Mouse (Mus musculus): ENCODE measurements around the gene Eif3k. TPM values are rescaled to one million over a fixed set of nuclear protein-coding genes. Genes with fewer than 3 reads are reported as not detected.

Eif3k gene
- total RNA-seq, 2 experiments from 2014 or later, result 198 to 202 TPM

DNA sequence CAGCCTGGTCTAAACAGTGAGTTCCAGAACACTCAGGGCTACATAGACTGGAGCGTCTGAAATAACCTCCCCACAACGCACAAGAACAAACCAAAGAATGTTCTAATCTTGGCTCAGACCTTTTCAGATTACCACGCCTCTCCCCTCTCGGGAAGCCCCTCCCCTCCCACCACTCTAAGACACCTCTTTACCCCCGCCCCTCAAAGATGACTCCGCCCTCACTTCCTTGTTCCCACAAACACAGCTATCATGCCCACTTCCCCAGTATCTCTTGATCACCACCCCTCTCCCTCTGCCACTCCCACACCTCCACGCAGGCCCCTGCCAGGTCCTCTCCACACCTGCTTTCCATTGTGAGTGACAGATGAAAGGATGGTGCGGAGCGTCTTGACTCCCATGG is 27.1 kb upstream of the Eif3k start:
- no peak for DNase-seq (ENCODE audit: low spot score in 2 of 2)
- TF ChIP-seq CTCF (conservative IDR thresholded peaks at IDR 0.05), result no peak
- no peak overlapping the region for H3K27ac ChIP-seq
- no peak overlapping the region for H3K4me3 ChIP-seq

DNA sequence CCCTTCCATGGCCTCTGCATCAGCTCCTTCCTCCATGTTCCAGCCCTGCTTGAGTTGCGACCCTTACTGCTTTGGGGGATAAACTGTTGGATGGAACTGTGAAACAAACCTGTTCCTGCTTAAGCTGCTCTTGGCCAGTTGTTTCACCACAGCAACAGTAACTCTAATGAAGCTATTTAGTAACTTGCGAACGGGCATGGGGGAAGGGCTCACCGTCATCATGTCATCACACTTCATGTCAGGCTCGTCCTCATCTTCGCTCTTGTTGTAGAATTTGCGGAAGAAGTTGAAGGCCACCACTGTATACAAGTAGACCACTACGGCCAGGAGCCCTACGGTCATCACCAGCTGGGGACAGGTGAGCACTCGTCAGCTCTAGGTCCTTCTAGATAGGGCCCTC is 26.5 kb upstream of the Eif3k start:
- no peak for TF ChIP-seq CTCF (conservative IDR thresholded peaks at IDR 0.05)
- H3K4me3 ChIP-seq, result no peak overlapping the region
- H3K27ac ChIP-seq, result no peak overlapping the region
- no peak for DNase-seq (ENCODE audit: low spot score in 2 of 2)

DNA sequence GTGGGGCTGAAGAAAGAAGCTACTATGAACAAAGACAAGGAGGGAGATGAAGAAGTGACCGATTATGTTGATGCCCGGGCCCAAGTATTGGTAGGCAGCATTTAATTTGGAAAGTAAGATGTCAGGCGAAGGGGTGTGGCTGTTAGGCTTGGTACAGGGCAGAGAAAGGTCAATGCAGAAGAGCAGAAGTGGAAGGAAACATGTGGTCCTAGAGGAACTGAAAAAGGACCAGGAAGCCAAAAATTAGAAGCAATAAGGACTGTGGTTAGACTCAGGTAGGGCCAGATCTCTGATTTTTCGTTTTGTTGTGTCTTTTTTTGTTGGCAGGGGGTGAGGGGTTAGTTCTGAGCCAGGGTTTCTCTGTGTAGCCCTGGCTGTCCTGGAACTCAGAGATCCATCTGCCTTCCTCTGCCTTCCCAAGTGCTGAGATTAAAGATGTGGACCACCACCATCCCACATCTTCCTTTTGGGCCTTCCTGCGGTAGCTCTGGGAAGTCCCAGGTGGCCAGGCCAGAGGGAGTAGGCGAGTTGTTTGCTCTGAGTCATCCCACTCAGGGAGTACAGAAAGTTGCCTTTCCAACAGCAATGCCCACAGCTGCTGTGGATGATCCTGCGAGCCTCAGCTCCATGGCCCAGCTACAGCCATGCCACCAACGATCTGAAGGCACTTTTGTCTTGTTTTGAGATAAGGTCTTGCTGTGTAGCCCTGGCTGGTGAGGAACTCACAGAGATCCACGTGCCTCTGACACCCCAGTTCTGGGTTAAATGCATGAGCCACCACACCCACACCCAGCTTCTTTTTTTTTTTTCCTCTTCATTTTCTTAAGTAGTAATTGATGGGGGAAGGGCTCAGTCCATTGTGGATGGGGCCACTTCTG is 25.8 kb upstream of the Eif3k start:
- no peak for TF ChIP-seq CTCF (conservative IDR thresholded peaks at IDR 0.05)
- no peak for DNase-seq (ENCODE audit: low spot score in 2 of 2)
- no peak overlapping the region for H3K4me3 ChIP-seq
- no peak overlapping the region for H3K27ac ChIP-seq

DNA sequence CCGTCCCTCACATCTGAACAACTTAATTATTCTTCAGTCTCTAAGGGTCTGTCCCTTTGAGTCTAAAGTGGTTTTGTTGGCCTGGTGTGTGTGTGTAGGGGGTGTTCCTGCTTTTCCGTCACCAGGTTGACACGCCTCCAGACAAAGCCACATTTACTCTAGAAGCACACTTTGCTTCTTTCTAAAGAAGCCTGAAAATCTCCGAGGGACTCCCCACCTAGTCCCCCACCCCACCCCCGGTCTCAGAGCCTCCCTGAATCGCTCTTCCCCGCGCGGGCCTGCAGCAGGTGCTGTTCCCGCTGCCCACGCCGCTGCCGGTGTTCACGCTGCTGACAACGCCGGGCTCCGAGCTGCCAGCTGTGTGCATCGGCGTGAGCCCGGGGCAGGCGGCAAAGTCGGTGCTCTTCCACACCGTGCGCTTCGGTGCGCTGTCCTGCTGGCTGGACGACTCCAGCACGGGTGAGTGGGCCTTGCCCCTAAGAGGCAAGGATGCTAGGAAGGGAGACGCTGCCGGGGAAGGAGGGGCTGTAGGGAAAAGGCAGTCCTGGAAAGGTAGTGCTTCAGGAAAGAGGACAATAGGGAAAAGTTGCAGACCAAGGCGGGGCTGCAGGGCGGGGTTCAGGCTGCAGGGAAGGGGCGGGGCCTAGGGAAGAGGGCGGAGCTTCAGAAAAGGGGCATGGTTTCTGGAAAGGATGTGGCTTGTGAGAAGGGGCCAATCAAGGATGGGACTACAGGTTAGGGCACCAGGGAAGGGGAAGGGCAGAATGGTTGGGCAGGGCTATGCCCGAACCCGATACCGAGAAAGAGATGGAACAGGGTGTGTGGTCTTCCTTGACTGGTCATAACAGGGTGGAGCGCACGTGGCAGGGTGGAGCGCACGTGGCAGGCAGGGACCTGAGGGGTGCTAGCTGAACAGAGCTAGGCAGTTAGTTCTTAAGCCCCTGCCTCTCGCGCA is 19.3 kb upstream of the Eif3k start:
- DNase-seq (ENCODE audit: low spot score in 2 of 2), result peak in 1 of 2 experiments; percentile 35
- H3K27ac ChIP-seq, result no peak overlapping the region
- H3K4me3 ChIP-seq, result peak overlapping the region; percentile 47
- TF ChIP-seq CTCF (conservative IDR thresholded peaks at IDR 0.05), result no peak

DNA sequence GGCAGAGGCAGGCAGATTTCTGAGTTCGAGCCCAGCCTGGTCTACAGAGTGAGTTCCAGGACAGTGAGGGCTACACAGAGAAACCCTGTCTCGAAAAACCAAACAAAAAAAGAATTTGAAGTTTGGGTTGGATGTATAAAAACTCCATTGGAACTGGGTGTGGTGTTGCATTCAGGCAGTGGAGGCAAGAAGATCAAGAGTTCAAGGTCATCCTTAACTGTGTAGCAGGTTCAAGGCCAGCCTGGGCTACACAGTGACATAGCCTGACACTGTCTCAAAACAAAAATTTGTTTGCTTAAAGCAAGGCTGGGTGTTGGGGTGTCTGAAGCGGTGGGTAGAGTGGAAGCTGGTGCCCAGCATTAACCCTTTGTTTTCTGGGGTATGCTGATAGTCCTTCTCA is 11.7 kb upstream of the Eif3k start:
- Histone ChIP-seq H3K4me3 (no peak overlapping the region), H3K27ac (no peak overlapping the region)
- no peak for DNase-seq (ENCODE audit: low spot score in 2 of 2)
- TF ChIP-seq CTCF (conservative IDR thresholded peaks at IDR 0.05), result no peak

DNA sequence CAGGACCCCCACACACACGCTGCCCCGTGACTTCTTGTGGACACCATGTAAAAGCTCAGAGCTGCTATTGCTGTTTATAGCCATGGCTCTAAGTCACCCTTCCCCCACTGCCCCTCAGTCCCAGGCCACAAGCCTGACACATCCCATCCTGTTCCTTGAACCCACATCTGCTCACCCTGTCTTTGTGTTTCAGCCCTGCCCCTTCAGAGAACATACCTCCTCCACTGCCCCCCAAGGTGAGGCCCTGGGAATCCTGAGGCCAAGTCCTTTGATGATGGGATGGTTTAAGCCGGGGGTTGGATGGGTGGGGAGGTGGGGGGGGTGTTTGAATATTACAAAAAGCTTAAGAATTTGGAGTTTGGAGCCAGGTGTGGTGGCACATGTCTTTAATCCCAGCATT is 11.3 kb upstream of the Eif3k start:
- Histone ChIP-seq H3K27ac (no peak overlapping the region), H3K4me3 (no peak overlapping the region)
- DNase-seq (ENCODE audit: low spot score in 2 of 2), result no peak
- TF ChIP-seq CTCF (conservative IDR thresholded peaks at IDR 0.05), result no peak

DNA sequence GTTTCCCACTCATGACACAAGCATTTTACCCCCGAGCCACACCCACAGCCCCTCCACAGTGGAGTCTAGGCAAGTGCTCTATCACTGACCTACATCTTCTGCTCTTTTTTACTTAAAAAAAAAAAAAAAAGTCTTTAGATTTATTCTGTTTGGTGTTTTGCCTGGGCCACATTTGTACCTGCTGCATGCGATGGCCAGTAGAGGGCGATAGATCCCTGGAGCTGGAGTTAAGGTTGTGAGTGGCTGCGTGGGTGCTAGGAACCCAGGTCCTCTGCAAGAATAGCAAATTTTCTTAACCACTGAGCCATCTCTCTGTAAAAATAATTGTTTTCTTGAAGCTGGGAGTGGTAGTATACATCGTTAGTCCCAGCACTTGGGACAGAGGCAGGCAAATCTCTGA is 10.0 kb upstream of the Eif3k start:
- no peak overlapping the region for H3K27ac ChIP-seq
- TF ChIP-seq CTCF (conservative IDR thresholded peaks at IDR 0.05), result peak; percentile 61
- no peak overlapping the region for H3K4me3 ChIP-seq
- DNase-seq (ENCODE audit: low spot score in 2 of 2), result no peak

DNA sequence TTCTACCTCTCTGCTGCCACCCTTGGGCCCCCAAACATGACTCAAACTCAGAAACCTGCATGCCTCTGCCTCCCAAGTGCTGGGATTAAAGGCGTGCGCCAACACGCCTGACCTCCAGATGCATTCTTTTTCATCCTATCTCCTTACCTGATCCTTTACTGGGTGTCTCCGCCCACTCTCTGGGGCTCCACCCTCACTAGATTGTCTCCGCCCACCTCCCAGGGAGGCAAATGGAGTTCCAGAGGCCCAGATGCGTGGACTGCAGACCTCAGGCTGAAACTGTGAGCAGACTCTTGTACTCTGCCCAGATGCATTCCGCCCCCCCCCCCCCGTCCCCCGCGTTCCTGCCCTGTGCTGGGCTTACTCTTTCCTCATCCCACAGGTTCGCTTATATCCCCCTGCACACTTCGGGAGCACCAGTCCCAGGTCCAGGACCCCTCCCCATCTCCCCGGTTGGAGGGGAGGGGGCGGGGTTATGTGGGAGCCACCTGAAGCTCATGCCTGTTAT is 9.2 kb upstream of the Eif3k start:
- TF ChIP-seq CTCF (conservative IDR thresholded peaks at IDR 0.05), result no peak
- DNase-seq (ENCODE audit: low spot score in 2 of 2), result no peak
- Histone ChIP-seq H3K27ac (no peak overlapping the region), H3K4me3 (no peak overlapping the region)

DNA sequence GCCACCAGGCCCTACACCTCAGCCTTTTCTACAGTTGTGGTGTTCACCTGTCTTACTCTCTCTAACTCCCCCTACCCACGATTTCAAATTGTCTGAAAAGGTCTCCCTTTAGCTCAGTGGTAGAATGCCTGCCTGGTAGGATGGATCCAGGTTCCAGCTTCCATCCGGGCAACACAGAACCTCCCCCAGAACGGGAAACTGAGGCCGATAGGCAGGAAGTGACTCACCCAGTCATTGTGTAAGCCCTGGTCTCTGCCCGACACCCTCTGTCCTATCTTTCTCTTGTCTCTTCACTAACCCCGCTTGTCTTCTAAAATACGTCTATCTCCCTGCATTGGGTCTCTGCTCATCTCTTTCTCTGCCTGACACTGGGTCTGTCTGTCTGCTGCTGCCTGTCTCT is 3.5 kb upstream of the Eif3k start:
- no peak overlapping the region for H3K4me3 ChIP-seq
- H3K27ac ChIP-seq, result no peak overlapping the region
- no peak for DNase-seq (ENCODE audit: low spot score in 2 of 2)
- no peak for TF ChIP-seq CTCF (conservative IDR thresholded peaks at IDR 0.05)

DNA sequence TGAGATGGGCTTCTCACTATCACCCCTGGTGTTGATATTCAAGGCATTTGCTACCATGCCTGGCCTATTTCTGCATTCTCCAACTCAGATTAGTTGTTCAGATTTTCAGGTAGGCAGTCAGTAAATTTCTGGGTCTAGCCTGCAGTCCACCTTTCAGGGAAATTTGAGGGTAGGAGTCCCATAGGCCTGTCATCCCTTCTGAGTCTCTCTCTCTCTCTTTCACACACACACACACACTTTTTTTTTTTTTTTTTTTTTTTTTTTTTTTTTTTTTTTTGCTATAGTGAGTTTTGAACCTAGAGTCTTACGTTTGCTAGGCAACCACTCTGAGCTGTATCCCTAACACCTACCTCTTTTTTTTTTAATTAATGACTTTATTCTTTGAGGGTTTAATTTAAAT is 2.8 kb upstream of the Eif3k start:
- no peak overlapping the region for H3K4me3 ChIP-seq
- TF ChIP-seq CTCF (conservative IDR thresholded peaks at IDR 0.05), result no peak
- no peak overlapping the region for H3K27ac ChIP-seq
- DNase-seq (ENCODE audit: low spot score in 2 of 2), result no peak

DNA sequence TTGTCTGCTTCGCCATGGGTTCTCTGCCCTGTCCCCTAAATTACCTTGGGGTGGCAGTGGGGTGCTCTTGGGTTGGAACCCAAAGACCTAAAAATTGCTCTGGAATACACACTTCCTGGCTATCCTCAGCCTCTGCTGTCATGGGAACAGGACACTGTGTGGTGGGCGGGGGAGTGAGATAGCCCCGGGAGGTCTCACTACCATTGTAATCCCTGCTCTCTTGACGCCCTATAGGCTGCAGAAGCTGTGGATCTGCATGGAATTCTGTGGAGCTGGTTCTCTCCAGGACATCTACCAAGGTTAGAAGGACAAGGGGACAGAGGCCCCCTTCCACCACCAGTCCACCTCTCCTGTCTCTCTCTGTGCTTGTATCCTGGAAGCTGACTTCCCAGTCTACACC is 2.2 kb upstream of the Eif3k start:
- DNase-seq (ENCODE audit: low spot score in 2 of 2), result no peak
- no peak for TF ChIP-seq CTCF (conservative IDR thresholded peaks at IDR 0.05)
- Histone ChIP-seq H3K27ac (no peak overlapping the region), H3K4me3 (no peak overlapping the region)

DNA sequence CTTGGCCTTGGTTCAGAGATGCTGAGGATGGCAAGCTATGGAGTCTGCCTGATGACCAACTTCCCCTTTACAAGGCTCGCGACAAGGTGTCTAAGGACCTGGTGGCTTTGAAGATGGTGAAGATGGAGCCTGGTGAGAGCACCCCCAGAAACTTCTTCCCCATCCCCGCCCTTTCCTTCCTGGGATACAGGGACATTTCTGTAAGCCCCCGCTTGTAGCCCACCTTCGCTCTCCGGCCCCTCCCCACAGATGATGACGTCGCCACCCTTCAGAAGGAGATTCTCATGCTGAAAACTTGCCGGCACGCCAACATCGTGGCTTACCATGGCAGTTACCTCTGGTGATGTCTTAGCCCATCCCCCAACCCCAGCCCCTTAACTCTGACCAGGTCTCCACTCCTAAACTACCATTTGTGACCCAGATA is 1.5 kb upstream of the Eif3k start:
- no peak for TF ChIP-seq CTCF (conservative IDR thresholded peaks at IDR 0.05)
- H3K27ac ChIP-seq, result no peak overlapping the region
- DNase-seq (ENCODE audit: low spot score in 2 of 2), result no peak
- no peak overlapping the region for H3K4me3 ChIP-seq

Measured in layer of hippocampus, adult 2 months (tissue).